Mouse (Mus musculus): Measurements from ENCODE around the gene Frg2f1.

DNA sequence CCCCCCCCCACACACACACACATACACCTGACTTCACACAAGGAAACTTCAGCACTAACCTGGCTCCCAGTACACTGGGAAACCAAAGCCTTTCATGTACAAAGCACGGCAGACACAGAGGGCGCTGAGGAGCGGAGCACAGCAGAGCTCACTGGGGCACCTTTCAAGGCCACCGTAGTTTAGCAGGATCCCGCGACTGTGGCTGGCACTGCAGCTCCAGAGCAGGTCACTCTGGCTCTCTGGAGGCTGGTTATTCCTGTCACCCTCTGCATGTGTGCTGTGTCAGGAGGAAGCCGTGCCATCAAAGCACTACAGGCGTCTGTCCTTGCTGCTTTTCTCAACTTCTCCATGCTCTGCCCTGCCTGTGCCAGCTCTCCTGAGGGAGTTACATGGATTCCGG lies 56.3 kb downstream of the Frg2f1 start:
- TF ChIP-seq CTCF (IDR thresholded peaks at IDR 0.05; ENCODE audit: extremely low read depth, insufficient read length, insufficient replicate concordance, low read depth, low read length) (no peak), POLR2A (IDR thresholded peaks at IDR 0.05; ENCODE audit: low read depth, low read length) (no peak)

Data from small intestine, adult 2 months (tissue).